Mouse (Mus musculus) stomach, embryonic 16.5 days (tissue): ENCODE measurements at regions not wholly inside any gene's neighbourhood (a gene's known extent, or its start where the extent isn't known, plus 50 kb on each side); places are given as distances from the start of the nearest gene placed in this dataset.
"Not testable (repeated sequence)": the region's sequence is repeated elsewhere in the genome, so short reads cannot be mapped to it uniquely, and the experiment has no call there.

Experiments
- ATAC-seq: fragments of 200-750 bp; cut with Nextera tagmentation; 2 replicates; pipeline ENCODE4 v1.8.0; 2017; ENCODE audit warnings: moderate number of reproducible peaks, moderate TSS enrichment; ENCODE audit not compliant: insufficient read depth, low FRiP score
- H3K27ac ChIP-seq: fragments of 300-500 bp; sonication (generic); 2 replicates; pipeline ENCODE4 v1.5.1; 2014; ENCODE audit warnings: low read length
- H3K27me3 ChIP-seq: fragments of 300-500 bp; sonication (generic); 2 replicates; pipeline ENCODE4 v1.6.1; 2014; ENCODE audit warnings: low read length, control low read depth, mixed read lengths; ENCODE audit not compliant: control insufficient read depth, insufficient read depth
- H3K36me3 ChIP-seq: fragments of 300-500 bp; sonication (generic); 2 replicates; pipeline ENCODE4 v1.6.1; 2014; ENCODE audit warnings: low read length; ENCODE audit not compliant: control insufficient read depth, insufficient read depth
- H3K4me1 ChIP-seq: fragments of 300-500 bp; sonication (generic); 2 replicates; pipeline ENCODE4 v1.6.1; 2014; ENCODE audit warnings: low read length, control low read depth, mixed read lengths; ENCODE audit not compliant: control insufficient read depth, insufficient read depth
- H3K4me2 ChIP-seq: fragments of 300-500 bp; sonication (generic); 2 replicates; pipeline ENCODE4 v1.6.1; 2014; ENCODE audit warnings: low read depth, low read length, mixed read lengths
- H3K4me3 ChIP-seq: fragments of 300-500 bp; sonication (generic); replicated peaks from 2 replicates; pipeline ENCODE4 v1.5.1; 2014; ENCODE audit warnings: mild to moderate bottlenecking, low read length
- H3K9ac ChIP-seq: fragments of 300-500 bp; sonication (generic); 2 replicates; pipeline ENCODE4 v1.6.1; 2014; ENCODE audit warnings: low read length
- H3K9me3 ChIP-seq: fragments of 300-500 bp; sonication (generic); replicated peaks from 2 replicates; pipeline ENCODE4 v1.6.1; 2016; ENCODE audit warnings: low read length, control low read depth; ENCODE audit not compliant: control insufficient read depth
- WGBS: fragments of 180-500 bp; shearing (Covaris S2); extraction: QIAGEN DNeasy Blood & Tissue Kit; methylation state at CpG from one replicate; pipeline ENCODE4 v1.1.7; 2014; 5-methylcytosine and 5-hydroxymethylcytosine counted together

GRCm38 (mm10) chr10:104019540-104019939, 123.2 kb upstream of the Gm21293 start:
- H3K27me3 ChIP-seq = no peaks in the 10 kb centered on the region
- no peaks in the 10 kb centered on the region for H3K36me3 ChIP-seq
- no peak overlapping the region for H3K27ac ChIP-seq
- H3K9ac ChIP-seq = no peak overlapping the region
- no peak overlapping the region for H3K4me3 ChIP-seq
- ATAC-seq = no peak
- H3K4me1 ChIP-seq = no peaks in the 10 kb centered on the region
- H3K4me2 ChIP-seq = no peak overlapping the region
- no peaks in the 10 kb centered on the region for H3K9me3 ChIP-seq

- Histone ChIP-seq H3K4me1 (no peaks in the 10 kb centered on the region), H3K9ac (no peak overlapping the region), H3K36me3 (no peaks in the 10 kb centered on the region), H3K4me2 (no peak overlapping the region), H3K27ac (no peak overlapping the region), H3K27me3 (no peaks in the 10 kb centered on the region), H3K4me3 (no peak overlapping the region), H3K9me3 (no peaks in the 10 kb centered on the region)
- ATAC-seq = no peak
These were observed 121.2 kb upstream of the Gm21293 start for GRCm38 (mm10) chr10:104021593-104021992.

DNA sequence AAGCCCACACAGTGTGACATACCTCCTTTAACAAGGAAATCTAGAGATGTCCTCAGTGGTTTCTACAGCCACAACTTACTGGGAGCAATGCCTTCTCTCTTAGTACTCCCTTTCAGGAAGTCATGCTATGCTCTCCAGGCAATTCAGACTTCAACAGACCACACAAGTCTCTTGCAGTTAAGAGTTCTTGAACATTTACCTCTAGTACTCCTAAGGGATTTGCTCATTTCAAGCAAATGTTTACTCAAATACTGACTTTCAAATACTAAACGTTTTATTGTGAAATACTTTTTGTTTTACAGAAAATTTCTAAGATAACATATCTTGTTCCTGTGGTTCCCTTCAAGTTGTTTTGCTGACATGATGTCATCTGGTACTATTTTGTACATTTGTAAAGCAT, 114.6 kb upstream of the Gm21293 start:
- H3K27me3 ChIP-seq = no peaks in the 10 kb centered on the region
- H3K4me2 ChIP-seq = no peak overlapping the region
- H3K4me1 ChIP-seq = no peaks in the 10 kb centered on the region
- no peaks in the 10 kb centered on the region for H3K36me3 ChIP-seq
- H3K9me3 ChIP-seq = no peaks in the 10 kb centered on the region
- no peak overlapping the region for H3K9ac ChIP-seq
- no peak for ATAC-seq
- H3K4me3 ChIP-seq = no peak overlapping the region
- H3K27ac ChIP-seq = no peak overlapping the region
- 30% methylated on average over 1 of the region's 1 CpGs for WGBS

DNA sequence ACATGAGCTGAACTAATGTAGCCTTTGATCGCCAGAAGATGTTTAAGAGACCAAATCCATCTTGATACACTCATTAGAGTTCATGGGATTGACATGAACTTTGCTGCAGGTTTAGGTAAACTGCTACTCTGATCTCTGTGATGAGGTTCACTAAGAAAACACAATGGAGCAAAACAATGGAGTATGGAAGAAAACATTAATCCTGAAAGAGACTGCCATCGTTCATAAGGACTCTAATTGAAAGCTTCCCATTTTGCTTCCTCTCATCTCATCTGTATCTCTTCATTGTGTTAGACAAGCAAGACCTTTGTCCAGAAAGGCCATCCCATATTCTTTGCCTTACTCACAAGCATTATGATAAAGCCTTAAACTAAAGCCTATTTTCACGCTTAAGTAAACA, 110.0 kb upstream of the Gm21293 start:
- Histone ChIP-seq H3K27me3 (no peaks in the 10 kb centered on the region), H3K4me1 (no peaks in the 10 kb centered on the region), H3K36me3 (no peaks in the 10 kb centered on the region), H3K4me2 (no peak overlapping the region), H3K9ac (no peak overlapping the region), H3K27ac (no peak overlapping the region), H3K9me3 (no peaks in the 10 kb centered on the region), H3K4me3 (no peak overlapping the region)
- 64% methylated on average over 3 of the region's 3 CpGs for WGBS
- no peak for ATAC-seq

DNA sequence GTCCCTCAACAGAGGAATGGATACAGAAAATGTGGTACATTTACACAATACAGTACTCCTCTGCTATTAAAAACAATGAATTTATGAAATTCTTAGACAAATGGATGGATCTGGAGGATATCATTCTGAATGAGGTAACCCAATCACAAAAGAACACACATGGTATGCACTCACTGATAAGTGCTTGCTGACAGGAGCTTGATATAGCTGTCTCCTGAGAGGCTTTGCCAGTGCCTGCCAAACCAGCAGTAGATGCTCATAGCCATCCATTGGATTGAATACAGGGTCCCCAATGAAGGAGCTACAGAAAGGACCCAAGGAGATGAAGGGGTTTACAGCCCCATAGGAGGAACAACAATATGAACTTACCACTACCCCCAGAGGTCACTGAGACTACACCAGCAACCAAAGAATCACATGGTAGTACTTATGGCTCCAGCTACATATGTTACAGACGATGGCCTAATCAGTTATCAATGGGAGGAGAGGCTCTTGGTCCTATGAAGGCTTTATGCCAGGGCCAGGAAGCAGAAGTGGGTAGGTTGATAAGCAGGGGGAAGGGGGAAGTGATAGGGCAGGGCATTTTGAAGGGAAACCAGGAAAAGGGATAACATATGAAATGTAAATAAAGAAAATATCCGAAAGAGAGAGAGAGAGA, 100.9 kb upstream of the Gm21293 start:
- H3K27ac ChIP-seq, H3K27me3 ChIP-seq, H3K4me3 ChIP-seq, H3K4me2 ChIP-seq, ATAC-seq, H3K4me1 ChIP-seq, H3K9me3 ChIP-seq, H3K9ac ChIP-seq, H3K36me3 ChIP-seq: not testable (repeated sequence)
- WGBS = 78% methylated on average over 2 of the region's 2 CpGs

DNA sequence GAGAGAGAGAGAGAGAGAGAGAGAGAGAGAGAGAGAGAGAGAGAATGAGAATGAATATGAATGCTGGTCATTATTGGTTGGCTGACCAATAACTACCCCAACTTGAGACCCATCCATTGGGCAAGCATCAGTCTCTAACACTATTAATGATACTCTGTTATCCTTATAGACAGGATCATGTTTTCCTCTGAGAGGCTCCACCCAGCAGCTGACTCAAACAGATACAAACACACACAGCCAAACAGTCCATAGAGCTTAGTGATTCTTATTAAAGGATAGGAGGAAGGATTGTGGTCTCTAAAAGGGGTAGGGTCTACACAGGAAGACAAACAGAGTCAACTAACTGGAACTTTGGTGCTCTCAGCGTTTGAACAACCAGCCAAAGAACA, 100.4 kb upstream of the Gm21293 start:
- no peak for ATAC-seq
- Histone ChIP-seq H3K27me3 (no peaks in the 10 kb centered on the region), H3K9ac (no peak overlapping the region), H3K36me3 (no peaks in the 10 kb centered on the region), H3K4me3 (no peak overlapping the region), H3K27ac (no peak overlapping the region), H3K4me2 (no peak overlapping the region), H3K4me1 (no peaks in the 10 kb centered on the region), H3K9me3 (no peaks in the 10 kb centered on the region)
- WGBS = 68% methylated on average over 1 of the region's 1 CpGs

DNA sequence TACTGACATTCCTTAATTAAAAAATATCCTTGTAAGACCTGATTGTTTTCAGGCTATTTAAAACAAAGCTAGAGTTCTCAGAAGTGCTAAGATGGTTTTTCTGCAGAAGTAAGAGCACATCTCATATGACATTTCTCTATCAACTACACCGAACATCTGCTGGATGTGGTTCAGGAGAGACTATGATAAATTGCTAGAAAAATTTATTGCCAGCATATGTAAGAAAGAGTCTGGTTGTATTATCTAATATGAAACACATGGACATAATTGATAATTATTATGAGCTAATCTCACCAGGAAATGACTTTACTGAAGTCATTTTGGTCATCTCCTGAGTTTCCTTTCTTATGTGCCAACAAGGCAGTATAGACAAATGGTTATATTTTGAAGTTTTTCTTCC, 99.2 kb upstream of the Gm21293 start:
- no peaks in the 10 kb centered on the region for H3K4me1 ChIP-seq
- H3K27ac ChIP-seq = no peak overlapping the region
- no peak overlapping the region for H3K4me2 ChIP-seq
- H3K4me3 ChIP-seq = no peak overlapping the region
- H3K27me3 ChIP-seq = no peaks in the 10 kb centered on the region
- no peak for ATAC-seq
- H3K9ac ChIP-seq = no peak overlapping the region
- WGBS = 58% methylated on average over 1 of the region's 1 CpGs
- no peaks in the 10 kb centered on the region for H3K9me3 ChIP-seq
- H3K36me3 ChIP-seq = no peaks in the 10 kb centered on the region
